In genomic region chr7:25599663-25600062, GRCm38 (mm10) we compare ENCODE assay signal across 8 mouse cellular contexts. TPM values are rescaled to one million over a fixed set of nuclear protein-coding genes. Genes with fewer than 3 reads are reported as not detected.
DNase-seq lines count a peak whose midpoint lies in the region; ATAC-seq and TF ChIP-seq lines count a peak whose summit lies in the region.

No protein-coding gene starts in this region.

- no peaks in the 10 kb centered on the region for H3K4me1 ChIP-seq in heart, adult 2 months (ENCODE audit: control insufficient read depth, insufficient read depth, low read length)
- no peaks in the 10 kb centered on the region for H3K4me1 ChIP-seq in intestine, embryonic 15.5 days (replicated peaks)
- no peaks in the 10 kb centered on the region for H3K4me1 ChIP-seq in midbrain, embryonic 11.5 days (ENCODE audit: control insufficient read depth, insufficient read depth, low read length)

- H3K4me2 ChIP-seq in intestine, embryonic 15.5 days (replicated peaks): no peak overlapping the region
- no peak overlapping the region for H3K4me2 ChIP-seq in midbrain, embryonic 11.5 days

- H3K9me3 ChIP-seq in intestine, embryonic 15.5 days: no peaks in the 10 kb centered on the region
- H3K9me3 ChIP-seq in midbrain, embryonic 11.5 days (ENCODE audit: control insufficient read depth, low read length): no peaks in the 10 kb centered on the region

- intact Hi-C loops in heart, adult 2 months (cut with DNase I): loop anchor here (5.0 kb wide), 2 partner anchors 112 to 172 kb away; no protein-coding TSS in a partner anchor
- intact Hi-C loops in heart, postnatal 25 days (cut with DNase I): loop anchor here (5.0 kb wide), 1 partner anchor 172 kb away; no protein-coding TSS in a partner anchor
- intact Hi-C loops in left cerebral cortex, postnatal 10 days (cut with DNase I): loop anchor here (1.0 kb wide), 1 partner anchor 175 kb away; no protein-coding TSS in a partner anchor

- 10% methylated on average over 10 of the region's 10 CpGs for WGBS in heart, adult 2 months
- 9% methylated on average over 10 of the region's 10 CpGs for WGBS in intestine, embryonic 15.5 days
- 14% methylated on average over 10 of the region's 10 CpGs for WGBS in midbrain, embryonic 11.5 days

- H3K79me2 ChIP-seq in heart, adult 2 months (replicated peaks; ENCODE audit: control insufficient read depth, insufficient read depth, low read length): no peaks in the 10 kb centered on the region

- H3K9ac ChIP-seq in heart, adult 2 months (ENCODE audit: low read depth, low read length): no peak overlapping the region
- no peak overlapping the region for H3K9ac ChIP-seq in intestine, embryonic 15.5 days
- no peak overlapping the region for H3K9ac ChIP-seq in midbrain, embryonic 11.5 days (ENCODE audit: low read length)

- H3K27ac ChIP-seq in heart, adult 2 months: no peak overlapping the region
- H3K27ac ChIP-seq in intestine, embryonic 15.5 days: no peak overlapping the region
- no peak overlapping the region for H3K27ac ChIP-seq in midbrain, embryonic 11.5 days (ENCODE audit: low read depth, low read length)

- H3K4me3 ChIP-seq in heart, adult 2 months: no peak overlapping the region
- H3K4me3 ChIP-seq in intestine, embryonic 15.5 days (replicated peaks): no peak overlapping the region
- H3K4me3 ChIP-seq in midbrain, embryonic 11.5 days (ENCODE audit: low read depth, low read length): no peak overlapping the region

- no peaks in the 10 kb centered on the region for H3K36me3 ChIP-seq in heart, adult 2 months (ENCODE audit: control insufficient read depth, insufficient read depth, low read length)
- no peaks in the 10 kb centered on the region for H3K36me3 ChIP-seq in intestine, embryonic 15.5 days
- H3K36me3 ChIP-seq in midbrain, embryonic 11.5 days (ENCODE audit: control insufficient read depth, insufficient read depth, low read length): no peaks in the 10 kb centered on the region

- H3K27me3 ChIP-seq in heart, adult 2 months (ENCODE audit: control insufficient read depth, insufficient read depth, low read length): no peaks in the 10 kb centered on the region
- no peaks in the 10 kb centered on the region for H3K27me3 ChIP-seq in intestine, embryonic 15.5 days (replicated peaks)
- no peaks in the 10 kb centered on the region for H3K27me3 ChIP-seq in midbrain, embryonic 11.5 days (ENCODE audit: control insufficient read depth, insufficient read depth, low read length)

- no peak for TF ChIP-seq EP300 in heart, adult 2 months (IDR thresholded peaks at IDR 0.05; ENCODE audit: insufficient read depth, low read depth, low read length)

- peak; percentile 54 to 75 for DNase-seq in heart, adult 2 months
- no peak for DNase-seq in heart, postnatal 25 days (ENCODE audit: low spot score)
- DNase-seq in c-Kit-positive CD71-positive TER-119-negative erythroid progenitor cells, embryonic 14.5 days (ENCODE audit: low read depth): peak; percentile 63
- DNase-seq in forelimb bud, embryonic 11.5 days (ENCODE audit: low read depth, low spot score): peak; percentile 80
- peak; percentile 67 to 68 for DNase-seq in left cerebral cortex, postnatal 10 days (ENCODE audit: extremely low spot score in 1 of 2, low spot score in 2 of 2)
- peak; percentile 99 for DNase-seq in midbrain, embryonic 11.5 days (ENCODE audit: low spot score, missing footprints)
- DNase-seq in spleen, postnatal 10 days (ENCODE audit: low spot score in 2 of 2): peak; percentile 70 to 83

- peak; percentile 91 for TF ChIP-seq CTCF in heart, adult 2 months (IDR thresholded peaks at IDR 0.05)

- no peak for TF ChIP-seq POLR2A in heart, adult 2 months (IDR thresholded peaks at IDR 0.05; ENCODE audit: insufficient read depth, low read depth, low read length)

- ATAC-seq in intestine, embryonic 15.5 days: peak; percentile 55
- peak; percentile 57; the same call in 1 of the 2 replicates for ATAC-seq in midbrain, embryonic 11.5 days (ENCODE audit: low FRiP score)

RNA-seq across cellular contexts. Expression of gene Erich4, which starts 16.0 kb away (rescaled TPM):
- under 1 TPM in 1 of 2 experiments, not detected in 1; 0.47 TPM for total RNA-seq in heart, adult 2 months (2021)
- not detected in 2 replicates for polyA plus RNA-seq in heart, adult 2 months (2012; rRNA removed)
- total RNA-seq in heart, postnatal 25 days (2021): under 1 TPM in 1 of 2 experiments, not detected in 1; 0.29 TPM
- 13.3 and 19.0 TPM in 2 replicates for polyA plus RNA-seq in intestine, embryonic 15.5 days (2015; fragmentation: Nextera tagmentation; extraction: Ambion mirVana)
- total RNA-seq in left cerebral cortex, postnatal 10 days (2021): under 1 TPM in 1 of 2 experiments, not detected in 1; 0.64 TPM
- polyA plus RNA-seq in midbrain, embryonic 11.5 days (2014; fragmentation: Nextera tagmentation; extraction: Ambion mirVana): not detected in 2 replicates

RNA-seq across cellular contexts. Expression of gene Dmac2, which starts 19.6 kb away (rescaled TPM):
- 10 to 100 TPM; 52.2 to 61.8 TPM for total RNA-seq in heart, adult 2 months (2021)
- polyA plus RNA-seq in heart, adult 2 months (2012; rRNA removed): 83.8 and 85.2 TPM in 2 replicates
- 10 to 100 TPM; 60.4 to 65.0 TPM for total RNA-seq in heart, postnatal 25 days (2021)
- 38.4 and 43.4 TPM in 2 replicates for polyA plus RNA-seq in intestine, embryonic 15.5 days (2015; fragmentation: Nextera tagmentation; extraction: Ambion mirVana)
- 10 to 100 TPM; 29.3 to 37.6 TPM for total RNA-seq in left cerebral cortex, postnatal 10 days (2021)
- polyA plus RNA-seq in midbrain, embryonic 11.5 days (2014; fragmentation: Nextera tagmentation; extraction: Ambion mirVana): 22.0 and 24.6 TPM in 2 replicates

RNA-seq across cellular contexts. Expression of gene B3gnt8, which starts 26.8 kb away (rescaled TPM):
- 1 to 10 TPM; 2.3 to 3.8 TPM for total RNA-seq in heart, adult 2 months (2021)
- polyA plus RNA-seq in heart, adult 2 months (2012; rRNA removed): 4.7 and 6.4 TPM in 2 replicates
- total RNA-seq in heart, postnatal 25 days (2021): 1 to 10 TPM; 2.3 to 4.2 TPM
- 7.1 and 8.6 TPM in 2 replicates for polyA plus RNA-seq in intestine, embryonic 15.5 days (2015; fragmentation: Nextera tagmentation; extraction: Ambion mirVana)
- 1 to 10 TPM in 1 of 2 experiments, under 1 TPM in 1; 0.69 to 1.5 TPM for total RNA-seq in left cerebral cortex, postnatal 10 days (2021)
- polyA plus RNA-seq in midbrain, embryonic 11.5 days (2014; fragmentation: Nextera tagmentation; extraction: Ambion mirVana): 0.36 and 0.65 TPM in 2 replicates

RNA-seq across cellular contexts. Expression of gene Bckdha, which starts 59.1 kb away (rescaled TPM):
- total RNA-seq in heart, adult 2 months (2021): 100 to 1,000 TPM; 225 to 312 TPM
- 490 and 545 TPM in 2 replicates for polyA plus RNA-seq in heart, adult 2 months (2012; rRNA removed)
- total RNA-seq in heart, postnatal 25 days (2021): 100 to 1,000 TPM; 184 to 199 TPM
- polyA plus RNA-seq in intestine, embryonic 15.5 days (2015; fragmentation: Nextera tagmentation; extraction: Ambion mirVana): 44.7 and 49.2 TPM in 2 replicates
- 10 to 100 TPM; 25.0 to 28.9 TPM for total RNA-seq in left cerebral cortex, postnatal 10 days (2021)
- 30.0 and 35.4 TPM in 2 replicates for polyA plus RNA-seq in midbrain, embryonic 11.5 days (2014; fragmentation: Nextera tagmentation; extraction: Ambion mirVana)

RNA-seq across cellular contexts. Expression of gene Exosc5, which starts 59.3 kb away (rescaled TPM):
- total RNA-seq in heart, adult 2 months (2021): 10 to 100 TPM; 16.6 to 20.5 TPM
- polyA plus RNA-seq in heart, adult 2 months (2012; rRNA removed): 21.0 and 23.5 TPM in 2 replicates
- 10 to 100 TPM; 16.0 to 16.3 TPM for total RNA-seq in heart, postnatal 25 days (2021)
- 80.5 and 87.7 TPM in 2 replicates for polyA plus RNA-seq in intestine, embryonic 15.5 days (2015; fragmentation: Nextera tagmentation; extraction: Ambion mirVana)
- total RNA-seq in left cerebral cortex, postnatal 10 days (2021): 10 to 100 TPM; 21.8 to 22.0 TPM
- 40.2 and 46.4 TPM in 2 replicates for polyA plus RNA-seq in midbrain, embryonic 11.5 days (2014; fragmentation: Nextera tagmentation; extraction: Ambion mirVana)
